Mouse (Mus musculus) B cell, adult (primary cell): ENCODE measurements around the gene Pnmal2. TPM values are rescaled to one million over a fixed set of nuclear protein-coding genes. Genes with fewer than 3 reads are reported as not detected.

Experiments used
- total RNA-seq: library from RNA; stranded (reverse); gene quantifications from 4 replicates; pipeline ENCODE4 v1.2.4, GENCODE M21; 2023; ENCODE audit not compliant: inconsistent age

The Pnmal2 gene
- total RNA-seq = 0.12 to 0.13 TPM in 2 of 4 replicates, not detected in the others

GRCm38 (mm10) chr7:16944061-16944807 is at the start of gene Pnmal2:
Gene Pnmal2, plus strand, starts transcription at chr7:16944682.

GRCm38 (mm10) chr7:16906281-16906680 is 38.2 kb upstream of the Pnmal2 start, which contains the start of gene Ptgir:
Gene Ptgir, plus strand, starts transcription at chr7:16906490.

GRCm38 (mm10) chr7:16924037-16924834 is 20.2 kb upstream of the Pnmal2 start, which contains the start of gene Calm3:
Gene Calm3, minus strand, starts transcription at chr7:16924114.

GRCm38 (mm10) chr7:16959539-16960187 is 15.2 kb downstream of the Pnmal2 start, which contains the start of gene Pnmal1:
Gene Pnmal1, plus strand, starts transcription at chr7:16959679.

GRCm38 (mm10) chr7:16982859-16983568 is 38.5 kb downstream of the Pnmal2 start, which contains the start of gene Gm42372:
Gene Gm42372, plus strand, starts transcription at chr7:16983086.

GRCm38 (mm10) chr7:16992451-16992807 is 47.9 kb downstream of the Pnmal2 start, which contains the start of gene Ccdc8:
Gene Ccdc8, plus strand, starts transcription at chr7:16992708.

Other genes with a start within 250 kb of the Pnmal2 start
- gene Ceacam9, start 222.8 kb upstream of the Pnmal2 start, total RNA-seq = not detected in 4 replicates
- gene Ap2s1, start 206.3 kb upstream of the Pnmal2 start, total RNA-seq = 70.4 to 91.1 TPM (median 83.8 TPM) in 4 replicates
- gene Slc1a5, start 163.3 kb upstream of the Pnmal2 start, total RNA-seq = 169 to 191 TPM (median 177 TPM) in 4 replicates
- gene Strn4, start 128.8 kb upstream of the Pnmal2 start, total RNA-seq = 120 to 167 TPM (median 130 TPM) in 4 replicates
- gene Fkrp, start 128.0 kb upstream of the Pnmal2 start, total RNA-seq = 23.7 to 27.9 TPM (median 25.9 TPM) in 4 replicates
- gene Prkd2, start 101.8 kb upstream of the Pnmal2 start, total RNA-seq = 229 to 250 TPM (median 238 TPM) in 4 replicates
- 0.26 TPM in 1 of 4 replicates, not detected in the others for gene Dact3, start 69.4 kb upstream of the Pnmal2 start, total RNA-seq
- gene Gng8, start 52.9 kb upstream of the Pnmal2 start, total RNA-seq = not detected in 4 replicates
- 0.16 TPM in 1 of 4 replicates, not detected in the others for gene Ptgir, start 38.2 kb upstream of the Pnmal2 start, total RNA-seq
- gene Calm3, start 20.6 kb upstream of the Pnmal2 start, total RNA-seq = 124 to 150 TPM (median 135 TPM) in 4 replicates
- not detected in 4 replicates for gene Pnmal1, start 15.0 kb downstream of the Pnmal2 start, total RNA-seq
- 0.09 to 0.64 TPM (median 0.41 TPM) in 4 replicates for gene Gm42372, start 38.4 kb downstream of the Pnmal2 start, total RNA-seq
- not detected in 4 replicates for gene Ccdc8, start 48.0 kb downstream of the Pnmal2 start, total RNA-seq
- gene Ppp5c, start 83.2 kb downstream of the Pnmal2 start, total RNA-seq = 135 to 168 TPM (median 151 TPM) in 4 replicates
- gene Hif3a, start 117.7 kb downstream of the Pnmal2 start, total RNA-seq = 1.2 to 2.2 TPM (median 1.7 TPM) in 4 replicates
- gene Psg16, start 129.4 kb downstream of the Pnmal2 start, total RNA-seq = 0.10 to 0.16 TPM (median 0.12 TPM) in 3 of 4 replicates, not detected in the other
- not detected in 4 replicates for gene Ceacam3, start 205.6 kb downstream of the Pnmal2 start, total RNA-seq